In the genomic region with DNA sequence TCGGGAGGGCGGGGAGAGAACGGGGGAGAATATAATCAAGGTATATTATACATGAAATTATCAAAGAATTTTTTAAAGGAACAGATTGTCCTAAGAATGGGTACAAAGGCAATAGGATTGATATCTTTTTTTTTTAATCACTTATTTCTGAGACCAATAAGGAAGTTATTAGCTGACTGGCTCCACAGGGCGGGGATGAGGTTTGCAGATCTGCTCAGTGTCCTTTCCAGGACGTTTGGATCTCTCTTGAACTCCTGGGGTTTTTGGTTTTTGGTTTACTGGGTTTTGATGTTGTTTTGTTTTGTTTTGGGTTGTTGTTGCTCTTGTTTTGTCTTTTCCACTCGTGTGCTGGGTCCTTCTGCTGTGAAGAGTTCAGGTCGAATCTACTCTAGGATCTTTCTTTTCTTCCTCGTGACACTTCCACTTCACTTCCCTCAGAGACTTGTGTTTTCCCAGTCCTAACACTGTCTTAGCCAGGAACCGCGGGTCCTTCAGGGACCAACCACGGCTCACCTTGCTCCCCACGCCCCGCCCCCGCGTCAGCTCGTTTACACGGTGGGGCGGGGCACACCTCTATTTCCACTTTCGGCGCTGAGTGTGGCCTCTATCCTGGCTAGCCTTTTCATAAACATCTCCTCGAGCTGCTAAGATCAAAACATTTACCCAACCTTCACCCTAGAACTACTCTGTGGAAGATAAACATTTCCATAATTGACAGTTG, we compare ENCODE assay signal across 8 mouse cellular contexts. TPM values are rescaled to one million over a fixed set of nuclear protein-coding genes. Genes with fewer than 3 reads are reported as not detected.
DNase-seq lines count a peak whose midpoint lies in the region; ATAC-seq lines count a peak whose summit lies in the region.

No protein-coding gene starts in this region.

- H3K9me3 ChIP-seq in embryonic facial prominence, embryonic 12.5 days: no peaks in the 10 kb centered on the region
- H3K9me3 ChIP-seq in heart, embryonic 15.5 days (replicated peaks): no peaks in the 10 kb centered on the region

- H3K4me2 ChIP-seq in embryonic facial prominence, embryonic 12.5 days (replicated peaks): peak overlapping the region; percentile 55
- peak overlapping the region; percentile 65 for H3K4me2 ChIP-seq in heart, embryonic 15.5 days

- peak; percentile 76 for ATAC-seq in embryonic facial prominence, embryonic 12.5 days (ENCODE audit: insufficient number of reproducible peaks, insufficient read depth, low FRiP score, low TSS enrichment)
- ATAC-seq in heart, embryonic 15.5 days (replicated peaks; ENCODE audit: insufficient number of reproducible peaks, insufficient read depth, low FRiP score, low read depth): peak; percentile 82; the same call in 1 of the 2 replicates

- WGBS in embryonic facial prominence, embryonic 12.5 days: 14% methylated on average over 21 of the region's 21 CpGs
- WGBS in heart, embryonic 15.5 days: 14% methylated on average over 21 of the region's 21 CpGs

- H3K27me3 ChIP-seq in embryonic facial prominence, embryonic 12.5 days: no peaks in the 10 kb centered on the region
- H3K27me3 ChIP-seq in heart, embryonic 15.5 days: no peaks in the 10 kb centered on the region

- H3K4me3 ChIP-seq in embryonic facial prominence, embryonic 12.5 days: peak overlapping the region; percentile 28
- peak overlapping the region; percentile 56 for H3K4me3 ChIP-seq in heart, embryonic 15.5 days

- peak overlapping the region; percentile 32; the same call in 1 of the 2 replicates for H3K27ac ChIP-seq in embryonic facial prominence, embryonic 12.5 days
- peak overlapping the region; percentile 60 for H3K27ac ChIP-seq in heart, embryonic 15.5 days

- H3K9ac ChIP-seq in embryonic facial prominence, embryonic 12.5 days: peak overlapping the region; percentile 3; the same call in 1 of the 2 replicates
- peak overlapping the region; percentile 42 for H3K9ac ChIP-seq in heart, embryonic 15.5 days

- DNase-seq in CD4-positive, CD25-positive, alpha-beta regulatory T cell, adult 2 months (ENCODE audit: low read depth, low spot score): peak; percentile 87
- peak; percentile 85 for DNase-seq in adrenal gland, postnatal 14 days
- peak; percentile 83 for DNase-seq in kidney, postnatal 10 days
- DNase-seq in lung, postnatal 4 days: peak; percentile 75 to 80
- peak; percentile 43 for DNase-seq in skeletal muscle tissue, adult 2 months (ENCODE audit: low read depth, low spot score)
- DNase-seq in frontal cortex, postnatal 14 days (ENCODE audit: low spot score in 2 of 2): no peak

- H3K36me3 ChIP-seq in embryonic facial prominence, embryonic 12.5 days: no peaks in the 10 kb centered on the region
- H3K36me3 ChIP-seq in heart, embryonic 15.5 days: no peaks in the 10 kb centered on the region

- peaks cover 14% of the 10 kb centered on the region for H3K4me1 ChIP-seq in embryonic facial prominence, embryonic 12.5 days
- H3K4me1 ChIP-seq in heart, embryonic 15.5 days (replicated peaks): peaks cover 9% of the 10 kb centered on the region

RNA-seq across cellular contexts. Expression of gene Coq8a, which starts 26.3 kb away (rescaled TPM):
- total RNA-seq in adrenal gland, postnatal 14 days (2021): 830 and 1,043 TPM in 2 replicates
- 5.4 and 6.4 TPM in 2 replicates for polyA plus RNA-seq in embryonic facial prominence, embryonic 12.5 days (2016; fragmentation: Nextera tagmentation; extraction: Ambion mirVana)
- 55.3 and 66.7 TPM in 2 replicates for polyA plus RNA-seq in heart, embryonic 15.5 days (2015; fragmentation: Nextera tagmentation; extraction: Ambion mirVana)

RNA-seq across cellular contexts. Expression of gene Psen2, which starts 37.6 kb away (rescaled TPM):
- 26.6 and 30.4 TPM in 2 replicates for total RNA-seq in adrenal gland, postnatal 14 days (2021)
- 10.4 and 10.7 TPM in 2 replicates for polyA plus RNA-seq in embryonic facial prominence, embryonic 12.5 days (2016; fragmentation: Nextera tagmentation; extraction: Ambion mirVana)
- polyA plus RNA-seq in heart, embryonic 15.5 days (2015; fragmentation: Nextera tagmentation; extraction: Ambion mirVana): 14.9 and 17.4 TPM in 2 replicates

Comparison
In these comparisons a context has a peak if more than half of its experiments do, and no peak if none do; other contexts are left out.
1. DNase-seq: peak in CD4-positive, CD25-positive, alpha-beta regulatory T cell, adult 2 months (single experiment), adrenal gland, postnatal 14 days (single experiment), kidney, postnatal 10 days (single experiment), lung, postnatal 4 days (2 of 2) and skeletal muscle tissue, adult 2 months (single experiment); none in frontal cortex, postnatal 14 days (0 of 2).